Mouse (Mus musculus): ENCODE results near the gene Fstl1.

GRCm38 (mm10) chr16:37790781-37791175 lies 14.1 kb downstream of the Fstl1 start:
- TF ChIP-seq POLR2A (IDR thresholded peaks at IDR 0.05; ENCODE audit: borderline replicate concordance, control insufficient read depth, low read depth, low read length) = no peak
- TF ChIP-seq CTCF (IDR thresholded peaks at IDR 0.05; ENCODE audit: control insufficient read depth, insufficient read depth, low read length) = no peak
